Mouse (Mus musculus) neural tube, embryonic 15.5 days (tissue): ENCODE measurements around the gene Fzd2. TPM values are rescaled to one million over a fixed set of nuclear protein-coding genes. Genes with fewer than 3 reads are reported as not detected.

Experiments used
- ATAC-seq: fragments of 200-750 bp; cut with Nextera tagmentation; 2 replicates; pipeline ENCODE4 v1.8.0; 2017; ENCODE audit warnings: mild to moderate bottlenecking, moderate TSS enrichment, moderate library complexity; ENCODE audit not compliant: low FRiP score
- H3K27ac ChIP-seq: fragments of 300-500 bp; sonication (generic); replicated peaks from 2 replicates; pipeline ENCODE4 v1.5.1; 2015; ENCODE audit warnings: mild to moderate bottlenecking, inconsistent platforms
- H3K27me3 ChIP-seq: fragments of 300-500 bp; sonication (generic); replicated peaks from 2 replicates; pipeline ENCODE4 v1.6.1; 2015; ENCODE audit warnings: inconsistent platforms
- H3K36me3 ChIP-seq: fragments of 300-500 bp; sonication (generic); 2 replicates; pipeline ENCODE4 v1.6.1; 2015; ENCODE audit warnings: inconsistent platforms
- H3K4me1 ChIP-seq: fragments of 300-500 bp; sonication (generic); 2 replicates; pipeline ENCODE4 v1.6.1; 2015; ENCODE audit warnings: inconsistent platforms
- H3K4me2 ChIP-seq: fragments of 300-500 bp; sonication (generic); 2 replicates; pipeline ENCODE4 v1.6.1; 2015; ENCODE audit warnings: inconsistent platforms, mild to moderate bottlenecking, moderate library complexity
- H3K4me3 ChIP-seq: fragments of 300-500 bp; sonication (generic); replicated peaks from 2 replicates; pipeline ENCODE4 v1.5.1; 2015; ENCODE audit warnings: mild to moderate bottlenecking, inconsistent platforms
- H3K9ac ChIP-seq: fragments of 300-500 bp; sonication (generic); replicated peaks from 2 replicates; pipeline ENCODE4 v1.6.1; 2015; ENCODE audit warnings: mild to moderate bottlenecking, inconsistent platforms
- H3K9me3 ChIP-seq: fragments of 300-500 bp; sonication (generic); replicated peaks from 2 replicates; pipeline ENCODE4 v1.6.1; 2016; ENCODE audit warnings: inconsistent platforms
- WGBS: fragments of 180-500 bp; shearing (Covaris S2); methylation state at CpG from one replicate; pipeline ENCODE4 v1.1.7; 2015; ENCODE audit warnings: mixed read lengths; 5-methylcytosine and 5-hydroxymethylcytosine counted together
- polyA plus RNA-seq: library from polyadenylated mRNA; unstranded; fragments of >200 nt; fragmentation: Nextera tagmentation; extraction: Ambion mirVana; gene quantifications from 2 replicates; pipeline ENCODE4 v1.2.1, GENCODE M21; 2015

Fzd2 gene
- polyA plus RNA-seq, 1 experiment from 2014 or later: 8.0 TPM

DNA sequence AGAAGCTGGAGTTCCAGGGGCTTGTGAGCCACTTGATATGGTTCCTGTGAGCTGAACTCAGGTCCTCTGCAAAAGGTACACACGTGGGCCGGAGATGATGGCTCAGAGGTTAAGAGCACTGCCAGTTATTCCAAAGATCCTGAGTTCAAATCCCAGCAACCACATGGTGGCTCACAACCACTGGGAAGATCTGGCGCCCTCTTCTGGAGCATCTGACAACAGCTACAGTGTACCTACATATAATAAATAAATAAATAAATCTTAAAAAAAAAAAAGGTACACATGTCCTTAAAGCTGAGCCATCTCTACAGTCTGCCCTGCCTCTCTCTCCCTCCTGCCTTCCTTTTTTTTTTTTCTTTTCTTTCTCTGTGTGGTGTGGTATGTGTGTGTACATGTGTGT, 48.6 kb downstream of the Fzd2 start:
- Histone ChIP-seq H3K27me3 (no peaks in the 10 kb centered on the region), H3K4me2 (no peak overlapping the region), H3K27ac (no peak overlapping the region), H3K36me3 (no peaks in the 10 kb centered on the region), H3K4me1 (no peaks in the 10 kb centered on the region), H3K4me3 (no peak overlapping the region), H3K9ac (no peak overlapping the region), H3K9me3 (no peaks in the 10 kb centered on the region)
- no peak for ATAC-seq
- WGBS: 76% methylated on average over 3 of the region's 3 CpGs

DNA sequence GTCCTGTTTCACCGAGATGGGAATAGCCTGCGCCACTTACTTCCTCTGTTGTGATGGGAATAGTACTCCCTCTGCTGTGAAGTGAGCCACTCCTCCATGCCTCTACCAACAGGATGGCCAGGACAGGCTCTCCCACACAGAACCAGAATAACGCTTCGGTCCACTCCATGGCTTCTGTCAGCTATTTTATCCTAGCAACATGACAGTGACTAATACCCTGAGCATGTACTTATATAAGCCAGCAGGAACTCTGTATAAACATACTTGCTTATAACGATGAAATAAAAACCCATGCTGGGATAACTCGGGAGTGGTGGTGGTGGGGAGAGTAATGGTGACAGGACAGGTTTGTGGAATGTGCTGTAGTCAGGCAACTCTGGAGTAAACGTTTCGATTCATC, 51.7 kb downstream of the Fzd2 start:
- H3K36me3 ChIP-seq: no peaks in the 10 kb centered on the region
- no peak for ATAC-seq
- H3K27me3 ChIP-seq: no peaks in the 10 kb centered on the region
- no peaks in the 10 kb centered on the region for H3K4me1 ChIP-seq
- no peak overlapping the region for H3K4me2 ChIP-seq
- 72% methylated on average over 8 of the region's 8 CpGs for WGBS
- no peak overlapping the region for H3K27ac ChIP-seq
- no peak overlapping the region for H3K9ac ChIP-seq
- no peaks in the 10 kb centered on the region for H3K9me3 ChIP-seq
- H3K4me3 ChIP-seq: no peak overlapping the region

DNA sequence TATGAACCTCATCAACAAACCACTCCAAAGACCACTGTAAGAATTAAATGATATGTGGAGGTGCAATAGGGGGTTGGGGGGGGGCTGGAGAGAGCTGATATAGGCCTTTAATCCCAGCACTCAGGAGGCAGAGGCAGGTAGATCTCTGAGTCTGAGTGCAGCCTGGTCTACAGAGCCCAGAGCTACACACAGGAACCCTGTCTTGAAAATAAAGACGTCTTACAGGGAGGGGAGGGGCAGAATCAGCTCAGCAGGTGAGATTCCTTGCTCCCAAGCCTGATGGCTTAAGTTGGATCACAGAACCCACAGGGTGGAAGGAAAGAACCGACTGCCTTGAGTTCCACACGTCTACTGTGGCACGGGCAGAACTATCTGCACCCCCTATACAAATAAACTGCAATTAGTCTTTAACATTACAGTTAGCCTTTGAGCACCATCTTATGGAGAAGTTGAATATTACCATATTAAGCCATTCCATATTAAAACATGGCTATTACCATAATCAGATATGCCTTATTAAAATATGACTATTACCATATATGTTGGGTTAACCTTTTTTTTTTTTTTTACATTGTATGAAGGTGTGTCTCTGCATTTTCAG, 52.2 kb downstream of the Fzd2 start:
- no peak for ATAC-seq
- Histone ChIP-seq H3K36me3 (no peaks in the 10 kb centered on the region), H3K27ac (no peak overlapping the region), H3K4me1 (no peaks in the 10 kb centered on the region), H3K4me3 (no peak overlapping the region), H3K9me3 (no peaks in the 10 kb centered on the region), H3K9ac (no peak overlapping the region), H3K4me2 (no peak overlapping the region), H3K27me3 (no peaks in the 10 kb centered on the region)
- 15% methylated on average over 4 of the region's 4 CpGs for WGBS

DNA sequence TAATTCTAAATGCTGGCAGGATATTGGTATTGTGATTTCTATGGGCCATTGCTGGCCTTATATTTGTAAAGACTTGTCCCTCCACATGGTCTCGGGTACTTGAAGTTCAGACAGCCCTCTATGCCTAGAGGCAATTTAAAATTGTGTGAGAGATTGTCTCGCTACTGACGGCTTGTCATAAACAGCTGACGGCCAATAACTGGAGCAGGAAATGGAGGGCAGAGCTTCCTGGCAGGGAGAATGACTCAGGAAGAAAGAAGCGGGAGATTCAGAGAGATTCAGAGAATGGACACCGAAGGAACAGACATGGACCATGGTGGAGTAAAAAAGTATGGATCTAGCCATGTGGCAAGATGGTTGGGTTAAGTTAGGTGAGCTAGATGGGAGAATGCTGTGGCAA, 52.7 kb downstream of the Fzd2 start:
- no peaks in the 10 kb centered on the region for H3K9me3 ChIP-seq
- no peaks in the 10 kb centered on the region for H3K4me1 ChIP-seq
- H3K27me3 ChIP-seq: no peaks in the 10 kb centered on the region
- no peaks in the 10 kb centered on the region for H3K36me3 ChIP-seq
- no peak overlapping the region for H3K4me2 ChIP-seq
- H3K4me3 ChIP-seq: no peak overlapping the region
- H3K9ac ChIP-seq: no peak overlapping the region
- ATAC-seq: no peak
- WGBS: 76% methylated on average over 6 of the region's 6 CpGs
- H3K27ac ChIP-seq: no peak overlapping the region

Other genes starting within 250 kb of the Fzd2 start
- 2.5 and 3.5 TPM in 2 replicates for gene Slc4a1, start 238.2 kb upstream of the Fzd2 start, polyA plus RNA-seq
- 111 and 138 TPM in 2 replicates for gene Rundc3a, start 211.0 kb upstream of the Fzd2 start, polyA plus RNA-seq
- gene Slc25a39, start 196.4 kb upstream of the Fzd2 start, polyA plus RNA-seq: 161 and 175 TPM in 2 replicates
- 92.1 and 96.3 TPM in 2 replicates for gene Grn, start 174.1 kb upstream of the Fzd2 start, polyA plus RNA-seq
- 23.8 and 28.3 TPM in 2 replicates for gene Fam171a2, start 156.7 kb upstream of the Fzd2 start, polyA plus RNA-seq
- gene Itga2b, start 134.3 kb upstream of the Fzd2 start, polyA plus RNA-seq: 8.0 and 9.6 TPM in 2 replicates
- 68.2 and 71.6 TPM in 2 replicates for gene Gpatch8, start 48.0 kb upstream of the Fzd2 start, polyA plus RNA-seq
- 6.6 and 7.1 TPM in 2 replicates for gene Gm11627, start 24.9 kb upstream of the Fzd2 start, polyA plus RNA-seq
- gene Meioc, start 59.3 kb downstream of the Fzd2 start, polyA plus RNA-seq: 0.19 and 0.27 TPM in 2 replicates
- gene Ccdc43, start 93.4 kb downstream of the Fzd2 start, polyA plus RNA-seq: 37.4 and 38.2 TPM in 2 replicates
- gene Adam11, start 157.0 kb downstream of the Fzd2 start, polyA plus RNA-seq: 28.3 and 34.0 TPM in 2 replicates
- gene Gjc1, start 215.3 kb downstream of the Fzd2 start, polyA plus RNA-seq: 31.9 and 32.8 TPM in 2 replicates
- gene Higd1b, start 231.5 kb downstream of the Fzd2 start, polyA plus RNA-seq: 10.5 and 11.8 TPM in 2 replicates